Mouse (Mus musculus): Measurements from ENCODE around the gene Rpl21. TPM values are rescaled to one million over a fixed set of nuclear protein-coding genes. Genes with fewer than 3 reads are reported as not detected.

The Rpl21 gene
- 1,254 and 1,302 TPM in 2 replicates for polyA plus RNA-seq (2021; fragmentation: Nextera tagmentation)
- long read RNA-seq, experiment 1, transcript Rpl21-203 (6 exons, 1,067 nt), result minor isoform, 12 of 37 reads
- long read RNA-seq, experiment 1, transcript Rpl21-201 (6 exons, 1,856 nt), result major isoform, 18 of 37 reads
- long read RNA-seq, experiment 1, partial matches to known transcripts, result 2 of 37 reads
- long read RNA-seq, experiment 1, other reads (novel, unspliced or antisense), result 0 of 37 reads
- long read RNA-seq, experiment 2, transcript Rpl21-201 (6 exons, 1,856 nt), result major isoform, 33 of 63 reads
- long read RNA-seq, experiment 2, transcript Rpl21-203 (6 exons, 1,067 nt), result minor isoform, 12 of 63 reads
- long read RNA-seq, experiment 2, transcript Rpl21-202 (6 exons, 899 nt), result minor isoform, 8 of 63 reads
- long read RNA-seq, experiment 2, partial matches to known transcripts, result 8 of 63 reads
- long read RNA-seq, experiment 2, other reads (novel, unspliced or antisense), result 1 of 63 reads

GRCm38 (mm10) chr5:146832769-146833448 lies at the start of gene Rpl21:
Gene Rpl21 (plus strand): TSS chr5:146832890.

GRCm38 (mm10) chr5:146794853-146795252 lies 37.8 kb upstream of the Rpl21 start, which contains the start of gene Usp12:
Gene Usp12 (minus strand): TSS chr5:146795006.

GRCm38 (mm10) chr5:146844945-146845365 lies 12.3 kb downstream of the Rpl21 start, which contains the start of gene Rasl11a:
Gene Rasl11a (plus strand): TSS chr5:146845071.

Other genes starting within 250 kb of the Rpl21 start
- gene Gpr12, start 247.7 kb upstream of the Rpl21 start, polyA plus RNA-seq (2021; fragmentation: Nextera tagmentation), result 32.6 and 35.0 TPM in 2 replicates
- 3.5 and 9.1 TPM in 2 replicates for gene Usp12, start 37.9 kb upstream of the Rpl21 start, polyA plus RNA-seq (2021; fragmentation: Nextera tagmentation)
- gene Rasl11a, start 12.2 kb downstream of the Rpl21 start, polyA plus RNA-seq (2021; fragmentation: Nextera tagmentation), result 8.2 and 9.7 TPM in 2 replicates
- gene Gtf3a, start 115.8 kb downstream of the Rpl21 start, polyA plus RNA-seq (2021; fragmentation: Nextera tagmentation), result 54.1 and 67.1 TPM in 2 replicates
- gene Mtif3, start 130.9 kb downstream of the Rpl21 start, polyA plus RNA-seq (2021; fragmentation: Nextera tagmentation), result 30.1 and 39.2 TPM in 2 replicates
- 1.2 and 1.6 TPM in 2 replicates for gene Lnx2, start 243.7 kb downstream of the Rpl21 start, polyA plus RNA-seq (2021; fragmentation: Nextera tagmentation)
- 163 and 171 TPM in 2 replicates for gene Polr1d, start 244.2 kb downstream of the Rpl21 start, polyA plus RNA-seq (2021; fragmentation: Nextera tagmentation)

Data from left cerebral cortex, adult 6 months (tissue).